12 mouse cellular contexts compared by ENCODE assay signal in genomic region chr11:85626846-85627245, GRCm38 (mm10).
DNase-seq lines count a peak whose midpoint lies in the region; ATAC-seq and TF ChIP-seq lines count a peak whose summit lies in the region.
"Had no signal": no experiment of that assay in that cellular context is flagged by ENCODE, and none has a peak within 500 bp of the region (broad histone marks: within the 10 kb centered on the region; RNA-seq: fewer than 3 reads in every experiment).

No protein-coding gene starts in this region.

- intact Hi-C loops in heart, adult 2 months (cut with DNase I) = no loop called here
- intact Hi-C loops in heart, postnatal 10 days (cut with DNase I) = no loop called here

- no peaks in the 10 kb centered on the region for H3K79me2 ChIP-seq in heart, adult 2 months (replicated peaks; ENCODE audit: control insufficient read depth, insufficient read depth, low read length)

- H3K4me2 ChIP-seq in limb, embryonic 14.5 days (replicated peaks; ENCODE audit: low read depth, low read length, severe bottlenecking) = no peak overlapping the region
- H3K4me2 ChIP-seq in hindbrain, embryonic 11.5 days (replicated peaks; ENCODE audit: low read depth, low read length) = no peak overlapping the region

- H3K27me3 ChIP-seq in heart, adult 2 months (ENCODE audit: control insufficient read depth, insufficient read depth, low read length) = no peaks in the 10 kb centered on the region
- no peaks in the 10 kb centered on the region for H3K27me3 ChIP-seq in limb, embryonic 14.5 days (ENCODE audit: control insufficient read depth, insufficient read depth, low read length)
- no peaks in the 10 kb centered on the region for H3K27me3 ChIP-seq in hindbrain, embryonic 11.5 days (ENCODE audit: control insufficient read depth, insufficient read depth, low read length)

- ATAC-seq in limb, embryonic 14.5 days (ENCODE audit: low FRiP score, low read depth) = no peak
- no peak for ATAC-seq in hindbrain, embryonic 11.5 days (ENCODE audit: low FRiP score)

- no peak for TF ChIP-seq POLR2A in heart, adult 2 months (IDR thresholded peaks at IDR 0.05; ENCODE audit: insufficient read depth, low read depth, low read length)
- no peak for TF ChIP-seq POLR2A in limb, embryonic 14.5 days (IDR thresholded peaks at IDR 0.05; ENCODE audit: borderline replicate concordance, extremely low read depth, insufficient read depth, insufficient read length)

- no peaks in the 10 kb centered on the region for H3K9me3 ChIP-seq in limb, embryonic 14.5 days (ENCODE audit: control insufficient read depth, low read length)
- no peaks in the 10 kb centered on the region for H3K9me3 ChIP-seq in hindbrain, embryonic 11.5 days (ENCODE audit: control insufficient read depth, low read length)

- H3K4me1 ChIP-seq in heart, adult 2 months (ENCODE audit: control insufficient read depth, insufficient read depth, low read length) = no peaks in the 10 kb centered on the region; the same call in 1 of the 2 replicates
- H3K4me1 ChIP-seq in limb, embryonic 14.5 days (ENCODE audit: control insufficient read depth, insufficient read depth, low read length) = peaks cover 24% of the 10 kb centered on the region
- no peaks in the 10 kb centered on the region for H3K4me1 ChIP-seq in hindbrain, embryonic 11.5 days (replicated peaks; ENCODE audit: control insufficient read depth, insufficient read depth, low read length)

- TF ChIP-seq CTCF in heart, adult 2 months (IDR thresholded peaks at IDR 0.05) = peak; percentile 59

- no peak overlapping the region for H3K4me3 ChIP-seq in heart, adult 2 months
- no peak overlapping the region for H3K4me3 ChIP-seq in limb, embryonic 14.5 days (replicated peaks; ENCODE audit: low read length)
- no peak overlapping the region for H3K4me3 ChIP-seq in hindbrain, embryonic 11.5 days (ENCODE audit: low read depth, low read length)
- H3K4me3 ChIP-seq: erythroblast, embryonic 14.5 days had no signal

- no peaks in the 10 kb centered on the region for H3K36me3 ChIP-seq in heart, adult 2 months (ENCODE audit: control insufficient read depth, insufficient read depth, low read length)
- H3K36me3 ChIP-seq in limb, embryonic 14.5 days (ENCODE audit: control insufficient read depth, insufficient read depth, low read length) = no peaks in the 10 kb centered on the region
- no peaks in the 10 kb centered on the region for H3K36me3 ChIP-seq in hindbrain, embryonic 11.5 days (ENCODE audit: control insufficient read depth, insufficient read depth, low read length)

- no peak for TF ChIP-seq EP300 in heart, adult 2 months (IDR thresholded peaks at IDR 0.05; ENCODE audit: insufficient read depth, low read depth, low read length)

- H3K27ac ChIP-seq in heart, adult 2 months = no peak overlapping the region
- H3K27ac ChIP-seq in limb, embryonic 14.5 days (replicated peaks; ENCODE audit: low read depth, low read length) = no peak overlapping the region
- H3K27ac ChIP-seq in hindbrain, embryonic 11.5 days (ENCODE audit: low read depth, low read length) = no peak overlapping the region

- no peak overlapping the region for H3K9ac ChIP-seq in heart, adult 2 months (ENCODE audit: low read depth, low read length)
- no peak overlapping the region for H3K9ac ChIP-seq in limb, embryonic 14.5 days (ENCODE audit: low read depth, low read length, severe bottlenecking)
- no peak overlapping the region for H3K9ac ChIP-seq in hindbrain, embryonic 11.5 days (ENCODE audit: low read depth, low read length)

- 94% methylated on average over 2 of the region's 2 CpGs for whole genome bisulfite sequencing in heart, adult 2 months
- 36% methylated on average over 2 of the region's 2 CpGs for WGBS in limb, embryonic 14.5 days
- 84% methylated on average over 2 of the region's 2 CpGs for WGBS in hindbrain, embryonic 11.5 days

- no peak for DNase-seq in heart, adult 2 months
- DNase-seq in heart, postnatal 10 days = no peak
- peak; percentile 47 for DNase-seq in lung, postnatal 10 days
- no peak for DNase-seq in lung, postnatal 14 days
- peak; percentile 32 for DNase-seq in ZHBTc4 (ENCODE audit: low read depth, low spot score)
- DNase-seq in limb, embryonic 14.5 days (ENCODE audit: low spot score) = peak; percentile 75
- no peak for DNase-seq in adrenal gland, postnatal 4 days (ENCODE audit: low spot score in 2 of 2)
- DNase-seq in hindbrain, embryonic 11.5 days (ENCODE audit: low spot score) = no peak
- DNase-seq: cerebellum, adult 18-20 months; kidney, adult 9 months; right cerebral cortex, adult 18-20 months had no signal

Comparison
In these comparisons a context has a peak if more than half of its experiments do, and no peak if none do; other contexts are left out.
1. DNase-seq: peak in lung, postnatal 10 days (single experiment), ZHBTc4 (single experiment) and limb, embryonic 14.5 days (single experiment); none in heart, adult 2 months (0 of 2), heart, postnatal 10 days (0 of 2), lung, postnatal 14 days (single experiment), adrenal gland, postnatal 4 days (0 of 2) and hindbrain, embryonic 11.5 days (single experiment).